Mouse (Mus musculus): ENCODE measurements around the gene Syngr3. TPM values are rescaled to one million over a fixed set of nuclear protein-coding genes. Genes with fewer than 3 reads are reported as not detected.

Gene Syngr3
- polyA plus RNA-seq, 1 experiment from 2014 or later: 14.0 TPM

- ATAC-seq (replicated peaks; ENCODE audit: low FRiP score) (peak; percentile 37), DNase-seq (ENCODE audit: low spot score) (peak; percentile 66)
- H3K9me3 ChIP-seq (ENCODE audit: control insufficient read depth, low read length): no peaks in the 10 kb centered on the region
- H3K4me2 ChIP-seq (ENCODE audit: low read depth, low read length, severe bottlenecking): peak overlapping the region; percentile 86
- no peaks in the 10 kb centered on the region for H3K36me3 ChIP-seq (ENCODE audit: control insufficient read depth, insufficient read depth, low read length)
- H3K27me3 ChIP-seq (ENCODE audit: control insufficient read depth, insufficient read depth, low read length): peaks cover 8% of the 10 kb centered on the region
- peak overlapping the region; percentile 66 for H3K9ac ChIP-seq (ENCODE audit: low read length)
- peaks cover 8% of the 10 kb centered on the region for H3K4me1 ChIP-seq (replicated peaks; ENCODE audit: control insufficient read depth, insufficient read depth, low read length)
- no peak overlapping the region for H3K27ac ChIP-seq (ENCODE audit: low read depth, low read length)
- H3K4me3 ChIP-seq (ENCODE audit: low read depth, low read length): peak overlapping the region; percentile 49
- 0% methylated on average over 35 of the region's 35 CpGs for WGBS
These were observed 40.1 kb downstream of the Syngr3 start for GRCm38 (mm10) chr17:24649581-24650069.

DNA sequence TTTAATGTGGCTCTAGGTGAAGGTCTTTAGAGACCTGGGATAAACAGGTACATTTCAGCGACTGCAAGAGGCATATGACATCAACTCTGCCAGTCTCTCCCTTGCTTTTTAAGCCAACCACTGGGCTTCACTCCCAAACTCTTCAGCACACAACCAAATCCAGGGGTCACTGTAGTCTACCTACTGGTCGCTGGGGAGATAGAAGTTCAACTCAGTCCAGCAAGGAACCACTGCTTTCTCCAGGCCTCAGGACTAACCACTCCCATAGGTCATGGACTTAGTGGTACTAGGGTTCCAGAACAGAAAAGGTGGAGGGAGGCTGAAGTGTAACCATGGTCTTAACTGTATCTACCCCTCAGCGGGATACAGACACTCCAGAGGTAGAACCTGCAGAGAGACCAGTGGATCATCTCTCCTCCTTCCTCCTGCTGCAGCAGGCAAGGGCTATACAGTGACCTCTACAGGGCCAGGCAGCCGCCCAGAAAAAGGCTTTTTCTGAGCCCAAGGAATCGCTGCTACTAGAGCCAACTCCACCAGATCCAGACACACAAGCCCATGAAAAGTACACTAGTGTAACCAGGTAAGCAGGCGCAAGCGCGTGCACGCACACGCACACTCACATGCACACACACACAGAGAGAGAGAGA lies 40.9 kb downstream of the Syngr3 start:
- ATAC-seq (replicated peaks; ENCODE audit: low FRiP score) (no peak), DNase-seq (ENCODE audit: low spot score) (no peak)
- Histone ChIP-seq H3K27me3 (ENCODE audit: control insufficient read depth, insufficient read depth, low read length) (peaks cover 8% of the 10 kb centered on the region), H3K9ac (ENCODE audit: low read length) (no peak overlapping the region), H3K4me2 (ENCODE audit: low read depth, low read length, severe bottlenecking) (no peak overlapping the region), H3K4me1 (replicated peaks; ENCODE audit: control insufficient read depth, insufficient read depth, low read length) (peaks cover 8% of the 10 kb centered on the region), H3K27ac (ENCODE audit: low read depth, low read length) (no peak overlapping the region), H3K36me3 (ENCODE audit: control insufficient read depth, insufficient read depth, low read length) (no peaks in the 10 kb centered on the region), H3K4me3 (ENCODE audit: low read depth, low read length) (0 out of 2 replicates have a peak overlapping the region, but pooled peaks have one; percentile 49), H3K9me3 (ENCODE audit: control insufficient read depth, low read length) (no peaks in the 10 kb centered on the region)
- 77% methylated on average over 10 of the region's 10 CpGs for WGBS

DNA sequence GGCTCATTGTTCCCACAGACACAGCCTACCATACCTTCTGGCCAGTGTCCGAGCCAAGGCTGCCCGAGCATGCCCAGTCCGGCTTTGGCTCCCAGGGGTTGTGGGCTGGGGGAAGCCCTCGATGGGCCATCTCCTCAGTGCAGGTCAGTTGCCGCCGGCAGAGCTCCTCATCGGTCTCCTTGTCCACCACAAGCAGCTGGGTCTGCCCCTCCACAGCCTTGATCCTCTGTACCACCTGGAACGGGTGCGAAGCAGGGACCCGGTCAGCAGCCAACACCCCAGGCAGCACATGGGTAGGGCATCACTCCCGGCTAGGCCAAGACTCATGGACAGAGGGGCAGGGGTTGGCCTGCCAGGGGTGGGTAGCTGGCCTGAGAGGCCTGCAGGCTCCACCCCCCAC lies 42.3 kb downstream of the Syngr3 start:
- H3K9me3 ChIP-seq (ENCODE audit: control insufficient read depth, low read length): no peaks in the 10 kb centered on the region
- no peak overlapping the region for H3K27ac ChIP-seq (ENCODE audit: low read depth, low read length)

GRCm38 (mm10) chr17:24646381-24646780 lies 43.4 kb downstream of the Syngr3 start:
- no peaks in the 10 kb centered on the region for H3K9me3 ChIP-seq (ENCODE audit: control insufficient read depth, low read length)
- H3K27ac ChIP-seq (ENCODE audit: low read depth, low read length): no peak overlapping the region
- H3K4me3 ChIP-seq (ENCODE audit: low read depth, low read length): no peak overlapping the region
- H3K27me3 ChIP-seq (ENCODE audit: control insufficient read depth, insufficient read depth, low read length): peaks cover 8% of the 10 kb centered on the region
- DNase-seq (ENCODE audit: low spot score) (no peak), ATAC-seq (replicated peaks; ENCODE audit: low FRiP score) (no peak)
- 85% methylated on average over 4 of the region's 4 CpGs for WGBS
- no peak overlapping the region for H3K9ac ChIP-seq (ENCODE audit: low read length)
- no peaks in the 10 kb centered on the region for H3K36me3 ChIP-seq (ENCODE audit: control insufficient read depth, insufficient read depth, low read length)
- H3K4me1 ChIP-seq (replicated peaks; ENCODE audit: control insufficient read depth, insufficient read depth, low read length): peaks cover 8% of the 10 kb centered on the region
- H3K4me2 ChIP-seq (ENCODE audit: low read depth, low read length, severe bottlenecking): no peak overlapping the region

More for the DNA sequence above, 42.3 kb downstream of the Syngr3 start:
- H3K9ac ChIP-seq (ENCODE audit: low read length): no peak overlapping the region
- DNase-seq (ENCODE audit: low spot score) (no peak), ATAC-seq (replicated peaks; ENCODE audit: low FRiP score) (no peak)
- WGBS: 86% methylated on average over 11 of the region's 11 CpGs
- no peak overlapping the region for H3K4me3 ChIP-seq (ENCODE audit: low read depth, low read length)
- no peak overlapping the region for H3K4me2 ChIP-seq (ENCODE audit: low read depth, low read length, severe bottlenecking)
- H3K36me3 ChIP-seq (ENCODE audit: control insufficient read depth, insufficient read depth, low read length): no peaks in the 10 kb centered on the region
- H3K4me1 ChIP-seq (replicated peaks; ENCODE audit: control insufficient read depth, insufficient read depth, low read length): peaks cover 8% of the 10 kb centered on the region
- peaks cover 8% of the 10 kb centered on the region for H3K27me3 ChIP-seq (ENCODE audit: control insufficient read depth, insufficient read depth, low read length)

DNA sequence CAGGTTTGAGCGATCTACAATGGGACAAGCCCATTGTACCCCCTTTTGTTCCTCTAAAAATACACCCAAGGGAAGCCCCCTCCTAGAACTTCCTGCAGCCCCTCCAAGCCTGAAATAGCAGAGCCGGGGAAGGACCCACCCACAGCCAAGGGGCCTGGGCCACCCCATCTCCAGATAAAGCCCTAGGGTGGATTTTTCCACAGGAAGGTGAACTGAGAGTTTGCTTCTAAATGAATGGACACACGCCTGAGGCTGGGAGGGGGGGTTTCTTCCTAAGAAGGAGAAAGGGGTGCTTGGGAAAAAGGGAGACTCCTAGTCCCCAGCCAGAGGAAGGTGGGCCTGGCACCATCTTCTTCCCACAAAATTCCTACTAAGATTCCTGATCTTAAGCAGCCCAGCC lies 43.8 kb downstream of the Syngr3 start:
- no peak for DNase-seq (ENCODE audit: low spot score)
- ATAC-seq (replicated peaks; ENCODE audit: low FRiP score): no peak
- Histone ChIP-seq H3K27me3 (ENCODE audit: control insufficient read depth, insufficient read depth, low read length) (peaks cover 5% of the 10 kb centered on the region), H3K4me3 (ENCODE audit: low read depth, low read length) (no peak overlapping the region), H3K27ac (ENCODE audit: low read depth, low read length) (no peak overlapping the region), H3K4me1 (replicated peaks; ENCODE audit: control insufficient read depth, insufficient read depth, low read length) (peaks cover 8% of the 10 kb centered on the region), H3K9ac (ENCODE audit: low read length) (no peak overlapping the region), H3K9me3 (ENCODE audit: control insufficient read depth, low read length) (no peaks in the 10 kb centered on the region), H3K4me2 (ENCODE audit: low read depth, low read length, severe bottlenecking) (no peak overlapping the region), H3K36me3 (ENCODE audit: control insufficient read depth, insufficient read depth, low read length) (no peaks in the 10 kb centered on the region)
- WGBS: 86% methylated on average over 3 of the region's 3 CpGs

- ATAC-seq (replicated peaks; ENCODE audit: low FRiP score): no peak
- Histone ChIP-seq H3K4me1 (replicated peaks; ENCODE audit: control insufficient read depth, insufficient read depth, low read length) (peaks cover 8% of the 10 kb centered on the region), H3K27me3 (ENCODE audit: control insufficient read depth, insufficient read depth, low read length) (no peaks in the 10 kb centered on the region; the same call in 1 of the 2 replicates), H3K4me2 (ENCODE audit: low read depth, low read length, severe bottlenecking) (no peak overlapping the region), H3K9ac (ENCODE audit: low read length) (no peak overlapping the region; the same call in 1 of the 2 replicates), H3K36me3 (ENCODE audit: control insufficient read depth, insufficient read depth, low read length) (no peaks in the 10 kb centered on the region), H3K9me3 (ENCODE audit: control insufficient read depth, low read length) (no peaks in the 10 kb centered on the region), H3K27ac (ENCODE audit: low read depth, low read length) (no peak overlapping the region), H3K4me3 (ENCODE audit: low read depth, low read length) (no peak overlapping the region)
- DNase-seq (ENCODE audit: low spot score): no peak
- 82% methylated on average over 9 of the region's 9 CpGs for WGBS
These were observed 44.7 kb downstream of the Syngr3 start for GRCm38 (mm10) chr17:24644875-24645721.

- DNase-seq (ENCODE audit: low spot score) (no peak), ATAC-seq (replicated peaks; ENCODE audit: low FRiP score) (no peak)
- no peak overlapping the region for H3K4me3 ChIP-seq (ENCODE audit: low read depth, low read length)
- H3K9me3 ChIP-seq (ENCODE audit: control insufficient read depth, low read length): no peaks in the 10 kb centered on the region
- no peaks in the 10 kb centered on the region for H3K27me3 ChIP-seq (ENCODE audit: control insufficient read depth, insufficient read depth, low read length)
- 58% methylated on average over 7 of the region's 7 CpGs for WGBS
- H3K27ac ChIP-seq (ENCODE audit: low read depth, low read length): no peak overlapping the region
- H3K4me2 ChIP-seq (ENCODE audit: low read depth, low read length, severe bottlenecking): no peak overlapping the region
- no peak overlapping the region; the same call in 1 of the 2 replicates for H3K9ac ChIP-seq (ENCODE audit: low read length)
- no peaks in the 10 kb centered on the region for H3K36me3 ChIP-seq (ENCODE audit: control insufficient read depth, insufficient read depth, low read length)
- no peaks in the 10 kb centered on the region for H3K4me1 ChIP-seq (replicated peaks; ENCODE audit: control insufficient read depth, insufficient read depth, low read length)
These were observed 45.6 kb downstream of the Syngr3 start for GRCm38 (mm10) chr17:24644030-24644715.

GRCm38 (mm10) chr17:24642791-24643343 lies 46.9 kb downstream of the Syngr3 start:
- DNase-seq (ENCODE audit: low spot score): no peak
- H3K36me3 ChIP-seq (ENCODE audit: control insufficient read depth, insufficient read depth, low read length): no peaks in the 10 kb centered on the region
- no peak for ATAC-seq (replicated peaks; ENCODE audit: low FRiP score)
- WGBS: 83% methylated on average over 6 of the region's 6 CpGs
- no peaks in the 10 kb centered on the region for H3K9me3 ChIP-seq (ENCODE audit: control insufficient read depth, low read length)
- no peak overlapping the region for H3K4me2 ChIP-seq (ENCODE audit: low read depth, low read length, severe bottlenecking)
- no peaks in the 10 kb centered on the region for H3K4me1 ChIP-seq (replicated peaks; ENCODE audit: control insufficient read depth, insufficient read depth, low read length)
- H3K4me3 ChIP-seq (ENCODE audit: low read depth, low read length): no peak overlapping the region
- H3K27me3 ChIP-seq (ENCODE audit: control insufficient read depth, insufficient read depth, low read length): no peaks in the 10 kb centered on the region
- no peak overlapping the region for H3K27ac ChIP-seq (ENCODE audit: low read depth, low read length)
- no peak overlapping the region for H3K9ac ChIP-seq (ENCODE audit: low read length)
